Mouse (Mus musculus): ENCODE measurements at regions not wholly inside any gene's neighbourhood (a gene's known extent, or its start where the extent isn't known, plus 50 kb on each side); places are given as distances from the start of the nearest gene placed in this dataset.

- TF ChIP-seq CTCF (IDR thresholded peaks at IDR 0.05; ENCODE audit: low read depth) (no peak), EP300 (IDR thresholded peaks at IDR 0.05; ENCODE audit: low read depth) (no peak)
These were observed 58.2 kb upstream of the Acbd6 start for GRCm38 (mm10) chr1:155499735-155500134.
